Mouse (Mus musculus) G1E-ER4 (cell line): ENCODE measurements around the gene Ccdc121. TPM values are rescaled to one million over a fixed set of nuclear protein-coding genes. Genes with fewer than 3 reads are reported as not detected.

Experiments used
- GATA1 ChIP-seq: IDR thresholded peaks from one replicate; pipeline ENCODE4 v1.8.0; 2012; ENCODE audit warnings: low read length, inconsistent platforms
- polyA plus RNA-seq: library from polyadenylated mRNA; stranded (reverse); fragments of >175 nt; gene quantifications from 2 replicates; pipeline ENCODE4 v1.2.3, GENCODE M21; 2012

Ccdc121 gene
- polyA plus RNA-seq, 1 experiment, result not detected

DNA sequence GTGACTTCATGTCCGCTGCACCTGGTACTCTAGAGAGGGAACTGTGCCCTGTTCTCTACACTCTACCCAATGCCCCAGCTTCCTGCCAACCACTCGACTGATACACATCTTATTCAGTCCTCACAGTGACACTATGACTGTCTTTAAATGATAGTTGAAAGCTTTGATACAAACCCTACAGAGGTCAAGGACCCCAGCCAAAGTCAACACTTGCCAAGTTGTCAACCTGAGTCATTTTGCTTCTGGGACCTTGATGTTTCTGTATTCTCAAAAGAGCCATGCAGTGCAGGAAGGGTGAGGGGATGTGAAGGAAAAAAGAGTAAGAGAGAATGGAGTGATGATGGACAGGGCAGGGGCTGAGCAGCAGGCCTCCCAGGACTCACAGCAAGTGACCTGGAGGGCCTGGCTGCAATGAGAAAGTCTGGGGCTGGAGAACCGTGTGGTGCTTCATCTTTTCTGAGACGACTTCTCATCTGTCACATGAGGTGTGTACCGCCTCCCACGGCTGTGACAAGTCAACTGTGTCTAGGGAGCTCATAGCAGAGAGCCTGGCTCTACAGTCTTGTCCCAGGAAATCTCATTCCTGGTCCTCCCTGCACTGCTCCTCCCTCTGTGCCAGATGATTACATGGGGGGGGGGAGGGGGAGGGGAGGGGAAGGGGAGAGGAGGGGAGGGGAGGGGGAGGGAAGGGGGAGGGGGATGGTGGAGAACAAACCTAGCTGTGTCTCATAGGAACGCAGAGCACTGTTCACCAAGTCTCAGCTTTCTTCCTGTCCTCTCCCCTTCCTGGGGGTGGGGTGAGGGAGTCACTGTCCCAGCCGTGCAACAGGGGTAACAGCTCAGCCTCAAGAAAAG is 49.0 kb downstream of the Ccdc121 start:
- TF ChIP-seq GATA1, result no peak

DNA sequence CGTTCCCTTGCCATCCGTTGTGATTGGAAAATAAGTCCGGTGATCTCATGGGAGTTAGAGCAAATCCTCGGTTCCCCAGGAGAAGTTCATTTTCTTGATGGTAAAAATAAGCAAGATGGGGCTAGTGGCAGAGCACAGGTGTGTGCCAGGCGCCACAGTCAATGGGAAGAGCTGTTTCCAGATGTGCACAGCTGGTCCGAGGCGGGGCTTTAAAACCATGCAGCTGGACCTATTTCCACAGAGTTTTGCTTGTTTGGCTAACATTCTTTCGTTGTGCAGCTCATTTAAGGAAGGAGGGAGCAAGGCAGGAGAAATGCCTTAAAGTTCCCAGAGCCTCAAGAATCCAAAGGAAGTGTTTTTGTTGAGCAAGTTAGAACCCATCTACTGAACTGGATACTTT is 49.8 kb downstream of the Ccdc121 start:
- no peak for TF ChIP-seq GATA1

DNA sequence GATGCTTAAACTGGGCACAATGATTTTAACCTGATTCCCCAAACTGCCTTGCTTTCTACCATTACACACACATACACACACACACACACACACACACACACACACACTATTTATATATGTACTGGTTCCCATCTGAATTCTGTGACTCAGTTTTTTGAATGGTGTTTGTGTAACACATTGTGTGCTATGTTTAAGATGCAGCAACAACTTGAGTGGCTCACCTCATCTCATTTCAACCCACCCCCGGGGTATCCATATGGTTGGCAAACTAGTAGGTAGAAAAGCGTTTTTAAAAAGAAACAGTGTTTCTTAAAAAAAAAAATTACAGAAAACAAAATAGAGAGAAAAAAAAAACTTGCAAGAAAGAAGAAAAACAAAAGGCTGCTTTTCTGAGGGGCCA is 51.0 kb downstream of the Ccdc121 start:
- no peak for TF ChIP-seq GATA1

Other genes starting within 250 kb of the Ccdc121 start
- gene Cnih3, start 158.8 kb downstream of the Ccdc121 start, polyA plus RNA-seq, result not detected in 2 replicates
- not detected in 2 replicates for gene Dnah14, start 65.1 kb upstream of the Ccdc121 start, polyA plus RNA-seq